ENCODE assay signal across 8 mouse cellular contexts in the genomic region with DNA sequence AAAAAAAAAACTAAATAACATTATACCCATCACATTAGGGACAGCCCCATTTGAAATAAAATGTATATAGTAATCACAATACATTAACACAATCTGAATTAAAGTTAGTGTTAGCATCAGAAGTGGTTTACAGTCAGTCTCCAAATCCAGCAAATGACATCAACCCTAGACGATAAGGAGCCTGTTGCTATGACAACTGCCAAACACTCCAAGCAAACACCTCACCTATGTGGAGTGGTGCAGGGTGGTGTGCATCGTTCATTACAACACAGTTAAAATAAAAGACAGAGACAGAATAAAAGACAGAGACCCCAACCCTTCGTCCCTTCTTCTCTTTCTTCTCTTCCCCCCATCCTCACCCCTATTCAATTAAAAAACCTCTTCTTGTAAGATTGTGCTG. TPM values are rescaled to one million over a fixed set of nuclear protein-coding genes. Genes with fewer than 3 reads are reported as not detected.
A peak's percentile ranks its signal among the peaks of the same experiment; 100 is the strongest.
DNase-seq lines count a peak whose midpoint lies in the region; ATAC-seq and TF ChIP-seq lines count a peak whose summit lies in the region.
"Not testable (repeated sequence)": the region's sequence is repeated elsewhere in the genome, so short reads cannot be mapped to it uniquely, and the experiment has no call there.

No protein-coding gene starts in this region.

- peak; percentile 46 for ATAC-seq in inflammation-experienced regulatory T-cells, adult 6 months

- peak; percentile 30 for DNase-seq in CD4-positive, CD25-positive, alpha-beta regulatory T cell, adult 2 months (ENCODE audit: low read depth, low spot score)
- DNase-seq in NIH3T3 (ENCODE audit: low read depth) = peak; percentile 5
- peak; percentile 48 to 54 for DNase-seq in heart, adult 18-20 months
- DNase-seq in heart, postnatal 10 days = peak; percentile 52 to 57
- peak; percentile 45 for DNase-seq in lung, adult 2 months
- DNase-seq in lung, postnatal 10 days = peak; percentile 44
- peak; percentile 14 for DNase-seq in naive thymus-derived CD4-positive, alpha-beta T cell, adult 2 months (ENCODE audit: low read depth)

- WGBS in lung, adult 2 months = 51% methylated on average over 3 of the region's 3 CpGs

- not testable (repeated sequence) for TF ChIP-seq CTCF in lung, adult 2 months (IDR thresholded peaks at IDR 0.05; ENCODE audit: insufficient read depth, low read length)

- not testable (repeated sequence) for TF ChIP-seq POLR2A in lung, adult 2 months (IDR thresholded peaks at IDR 0.05; ENCODE audit: borderline replicate concordance, extremely low read depth, low read depth, low read length)

- H3K4me1 ChIP-seq in lung, adult 2 months (ENCODE audit: control insufficient read depth, insufficient read depth, low read length) = not testable (repeated sequence)

- intact Hi-C loops in heart, postnatal 10 days (cut with DNase I) = not testable (repeated sequence)

- H3K4me3 ChIP-seq in lung, adult 2 months (replicated peaks; ENCODE audit: extremely low read depth, low read depth, low read length) = not testable (repeated sequence)

RNA-seq across cellular contexts. Expression of gene Sfi1, which starts 29.6 kb away (rescaled TPM):
- 10 to 100 TPM; 17.3 to 20.5 TPM for total RNA-seq in heart, adult 18-20 months (2021)
- total RNA-seq in heart, postnatal 10 days (2021) = 10 to 100 TPM; 27.5 to 28.7 TPM
- 10 to 100 TPM; 25.9 to 49.0 (median 44.6) TPM for polyA plus RNA-seq in inflammation-experienced regulatory T-cells, adult 6 months (2017; shearing (Covaris generic))
- 25.1 and 25.2 TPM in 2 replicates for polyA plus RNA-seq in lung, adult 2 months (2012; rRNA removed)

RNA-seq across cellular contexts. Expression of gene Eif4enif1, which starts 38.5 kb away (rescaled TPM):
- total RNA-seq in heart, adult 18-20 months (2021) = 10 to 100 TPM; 40.5 to 42.1 TPM
- total RNA-seq in heart, postnatal 10 days (2021) = 10 to 100 TPM; 53.7 to 60.1 TPM
- 10 to 100 TPM; 57.1 to 81.6 (median 75.7) TPM for polyA plus RNA-seq in inflammation-experienced regulatory T-cells, adult 6 months (2017; shearing (Covaris generic))
- 31.0 and 37.2 TPM in 2 replicates for polyA plus RNA-seq in lung, adult 2 months (2012; rRNA removed)
